Mouse (Mus musculus) limb, embryonic 12.5 days (tissue): ENCODE results near the gene Cdhr5. TPM values are rescaled to one million over a fixed set of nuclear protein-coding genes. Genes with fewer than 3 reads are reported as not detected.

ENCODE experiments used
- ATAC-seq: fragments of 200-750 bp; cut with Nextera tagmentation; 2 replicates; pipeline ENCODE4 v1.8.0; 2017; ENCODE audit warnings: low read depth, moderate TSS enrichment; ENCODE audit not compliant: insufficient number of reproducible peaks, insufficient read depth, low FRiP score, low TSS enrichment
- H3K27ac ChIP-seq: fragments of 300-500 bp; sonication (generic); 2 replicates; pipeline ENCODE4 v1.5.1; 2016; ENCODE audit warnings: mild to moderate bottlenecking, moderate library complexity
- H3K27me3 ChIP-seq: fragments of 300-500 bp; sonication (generic); 2 replicates; pipeline ENCODE4 v1.6.1; 2016; ENCODE audit warnings: mild to moderate bottlenecking, moderate library complexity
- H3K36me3 ChIP-seq: fragments of 300-500 bp; sonication (generic); 2 replicates; pipeline ENCODE4 v1.6.1; 2016; ENCODE audit warnings: mild to moderate bottlenecking, moderate library complexity
- H3K4me1 ChIP-seq: fragments of 300-500 bp; sonication (generic); replicated peaks from 2 replicates; pipeline ENCODE4 v1.6.1; 2016
- H3K4me2 ChIP-seq: fragments of 300-500 bp; sonication (generic); 2 replicates; pipeline ENCODE4 v1.6.1; 2016; ENCODE audit warnings: mild to moderate bottlenecking, moderate library complexity
- H3K4me3 ChIP-seq: fragments of 300-500 bp; sonication (generic); replicated peaks from 2 replicates; pipeline ENCODE4 v1.5.1; 2016; ENCODE audit warnings: mild to moderate bottlenecking
- H3K9ac ChIP-seq: fragments of 300-500 bp; sonication (generic); replicated peaks from 2 replicates; pipeline ENCODE4 v1.6.1; 2016; ENCODE audit warnings: mild to moderate bottlenecking, moderate library complexity
- H3K9me3 ChIP-seq: fragments of 300-500 bp; sonication (generic); 2 replicates; pipeline ENCODE4 v1.6.1; 2016; ENCODE audit warnings: mild to moderate bottlenecking, moderate library complexity
- WGBS: fragments of 180-500 bp; shearing (Covaris S2); methylation state at CpG from one replicate; pipeline ENCODE4 v1.1.7; 2016; 5-methylcytosine and 5-hydroxymethylcytosine counted together
- polyA plus RNA-seq: library from polyadenylated mRNA; unstranded; fragments of >200 nt; fragmentation: Nextera tagmentation; extraction: Ambion mirVana; gene quantifications from 2 replicates; pipeline ENCODE4 v1.2.1, GENCODE M21; 2016

Cdhr5 gene
- polyA plus RNA-seq, 1 experiment from 2014 or later: not detected

GRCm38 (mm10) chr7:141277701-141278678 lies 1.4 kb upstream of the Cdhr5 start:
- ATAC-seq: no peak
- Histone ChIP-seq H3K36me3 (no peaks in the 10 kb centered on the region), H3K9ac (peak overlapping the region; percentile 57), H3K27me3 (peaks cover 21% of the 10 kb centered on the region), H3K4me1 (peaks cover 23% of the 10 kb centered on the region), H3K4me2 (peak overlapping the region; percentile 95), H3K27ac (no peak overlapping the region), H3K9me3 (no peaks in the 10 kb centered on the region), H3K4me3 (peak overlapping the region; percentile 52; the same call in 1 of the 2 replicates)
- WGBS: 73% methylated on average over 11 of the region's 11 CpGs

- Histone ChIP-seq H3K4me1 (peaks cover 23% of the 10 kb centered on the region), H3K9ac (no peak overlapping the region), H3K9me3 (no peaks in the 10 kb centered on the region), H3K27me3 (peaks cover 21% of the 10 kb centered on the region), H3K4me3 (no peak overlapping the region), H3K27ac (no peak overlapping the region), H3K36me3 (no peaks in the 10 kb centered on the region), H3K4me2 (no peak overlapping the region)
- ATAC-seq: no peak
- 80% methylated on average over 9 of the region's 9 CpGs for whole genome bisulfite sequencing
Observed at GRCm38 (mm10) chr7:141275356-141275755, 1.2 kb downstream of the Cdhr5 start.

- WGBS: 87% methylated on average over 3 of the region's 3 CpGs
- no peaks in the 10 kb centered on the region for H3K9me3 ChIP-seq
- H3K27ac ChIP-seq: no peak overlapping the region
- no peak overlapping the region for H3K4me2 ChIP-seq
- peaks cover 13% of the 10 kb centered on the region; the same call in 1 of the 2 replicates for H3K4me1 ChIP-seq
- H3K36me3 ChIP-seq: no peaks in the 10 kb centered on the region
- peaks cover 4% of the 10 kb centered on the region; the same call in 1 of the 2 replicates for H3K27me3 ChIP-seq
- no peak overlapping the region for H3K4me3 ChIP-seq
- no peak overlapping the region for H3K9ac ChIP-seq
- no peak for ATAC-seq
Observed at GRCm38 (mm10) chr7:141270631-141271030, 6.0 kb downstream of the Cdhr5 start.

GRCm38 (mm10) chr7:141269273-141269545 lies 7.4 kb downstream of the Cdhr5 start:
- no peak overlapping the region for H3K27ac ChIP-seq
- ATAC-seq: no peak
- H3K9me3 ChIP-seq: no peaks in the 10 kb centered on the region
- peaks cover 2% of the 10 kb centered on the region for H3K36me3 ChIP-seq
- peaks cover 4% of the 10 kb centered on the region; the same call in 1 of the 2 replicates for H3K27me3 ChIP-seq
- 85% methylated on average over 14 of the region's 14 CpGs for whole genome bisulfite sequencing
- H3K4me1 ChIP-seq: peaks cover 17% of the 10 kb centered on the region; the same call in 1 of the 2 replicates
- H3K9ac ChIP-seq: no peak overlapping the region
- 0 out of 2 replicates have a peak overlapping the region, but pooled peaks have one; percentile 1 for H3K4me2 ChIP-seq
- no peak overlapping the region for H3K4me3 ChIP-seq

- 0 out of 2 replicates have a peak overlapping the region, but pooled peaks have one; percentile 1 for H3K4me2 ChIP-seq
- H3K36me3 ChIP-seq: peaks cover 7% of the 10 kb centered on the region
- no peak overlapping the region for H3K27ac ChIP-seq
- peaks cover 17% of the 10 kb centered on the region; the same call in 1 of the 2 replicates for H3K4me1 ChIP-seq
- H3K4me3 ChIP-seq: no peak overlapping the region
- no peaks in the 10 kb centered on the region for H3K9me3 ChIP-seq
- WGBS: 79% methylated on average over 24 of the region's 24 CpGs
- peaks cover 4% of the 10 kb centered on the region; the same call in 1 of the 2 replicates for H3K27me3 ChIP-seq
- ATAC-seq: no peak
- no peak overlapping the region for H3K9ac ChIP-seq
Observed at GRCm38 (mm10) chr7:141268466-141269272, 7.9 kb downstream of the Cdhr5 start.

GRCm38 (mm10) chr7:141265739-141266561 lies 10.6 kb downstream of the Cdhr5 start, which contains the start of gene Irf7:
Gene Irf7, minus strand, starts transcription at chr7:141266481.
- Histone ChIP-seq H3K36me3 (peaks cover 35% of the 10 kb centered on the region), H3K4me3 (peak within 1 kb of the TSS; percentile 44), H3K27ac (peak within 1 kb of the TSS; percentile 47; the same call in 1 of the 2 replicates), H3K4me1 (peaks cover 17% of the 10 kb centered on the region; the same call in 1 of the 2 replicates), H3K4me2 (peak within 1 kb of the TSS; percentile 81), H3K9ac (peak within 1 kb of the TSS; percentile 59), H3K27me3 (peaks cover 4% of the 10 kb centered on the region; the same call in 1 of the 2 replicates), H3K9me3 (no peaks in the 10 kb centered on the region)
- ATAC-seq: peak; percentile 29; the same call in 1 of the 2 replicates
- 10% methylated on average over 25 of the region's 25 CpGs for WGBS

GRCm38 (mm10) chr7:141265411-141265738 lies 11.2 kb downstream of the Cdhr5 start:
- Histone ChIP-seq H3K9ac (no peak overlapping the region), H3K4me2 (peak overlapping the region; percentile 81), H3K4me1 (peaks cover 17% of the 10 kb centered on the region; the same call in 1 of the 2 replicates), H3K4me3 (no peak overlapping the region; the same call in 1 of the 2 replicates), H3K9me3 (no peaks in the 10 kb centered on the region), H3K36me3 (peaks cover 40% of the 10 kb centered on the region), H3K27ac (peak overlapping the region; percentile 47; the same call in 1 of the 2 replicates), H3K27me3 (peaks cover 4% of the 10 kb centered on the region; the same call in 1 of the 2 replicates)
- no peak for ATAC-seq
- WGBS: 38% methylated on average over 11 of the region's 11 CpGs

GRCm38 (mm10) chr7:141264761-141265410 lies 11.7 kb downstream of the Cdhr5 start:
- Histone ChIP-seq H3K27me3 (peaks cover 4% of the 10 kb centered on the region; the same call in 1 of the 2 replicates), H3K4me2 (peak overlapping the region; percentile 81), H3K9ac (no peak overlapping the region), H3K4me1 (peaks cover 17% of the 10 kb centered on the region; the same call in 1 of the 2 replicates), H3K36me3 (peaks cover 45% of the 10 kb centered on the region), H3K9me3 (no peaks in the 10 kb centered on the region), H3K27ac (no peak overlapping the region), H3K4me3 (no peak overlapping the region)
- WGBS: 30% methylated on average over 12 of the region's 12 CpGs
- ATAC-seq: peak; percentile 53; the same call in 1 of the 2 replicates

- Histone ChIP-seq H3K4me3 (no peak overlapping the region), H3K36me3 (peaks cover 52% of the 10 kb centered on the region), H3K9me3 (no peaks in the 10 kb centered on the region), H3K4me2 (no peak overlapping the region), H3K27ac (no peak overlapping the region), H3K9ac (no peak overlapping the region), H3K4me1 (peaks cover 17% of the 10 kb centered on the region; the same call in 1 of the 2 replicates), H3K27me3 (peaks cover 4% of the 10 kb centered on the region; the same call in 1 of the 2 replicates)
- ATAC-seq: no peak
- WGBS: 70% methylated on average over 11 of the region's 11 CpGs
Observed at GRCm38 (mm10) chr7:141264041-141264700, 12.4 kb downstream of the Cdhr5 start.
